Mouse (Mus musculus): ENCODE data around the gene Mei4. TPM values are rescaled to one million over a fixed set of nuclear protein-coding genes. Genes with fewer than 3 reads are reported as not detected.

Mei4 gene
- total and polyA plus RNA-seq, 2 experiments from 2014 or later: 0.99 to 1.6 TPM

GRCm38 (mm10) chr9:81921456-81921855 lies 58.0 kb downstream of the Mei4 start:
- no peak overlapping the region for H3K27ac ChIP-seq
- whole genome bisulfite sequencing: 89% methylated on average over 1 of the region's 1 CpGs
- H3K36me3 ChIP-seq (ENCODE audit: insufficient read depth, low read length): no peaks in the 10 kb centered on the region
- no peak overlapping the region for H3K4me2 ChIP-seq (ENCODE audit: low read depth, low read length)
- H3K4me1 ChIP-seq (ENCODE audit: insufficient read depth, low read length): no peaks in the 10 kb centered on the region
- H3K4me3 ChIP-seq (ENCODE audit: low read length): no peak overlapping the region
- no peaks in the 10 kb centered on the region for H3K27me3 ChIP-seq (ENCODE audit: insufficient read depth, low read length)
- ATAC-seq: no peak
- H3K9me3 ChIP-seq (ENCODE audit: low read length): no peaks in the 10 kb centered on the region
- TF ChIP-seq CTCF (IDR thresholded peaks at IDR 0.05; ENCODE audit: low read depth): no peak
- H3K9ac ChIP-seq (replicated peaks; ENCODE audit: low read length): no peak overlapping the region
- no peak for DNase-seq (ENCODE audit: low spot score)

- Histone ChIP-seq H3K9me3 (ENCODE audit: low read length) (no peaks in the 10 kb centered on the region), H3K4me1 (ENCODE audit: insufficient read depth, low read length) (no peaks in the 10 kb centered on the region), H3K4me3 (ENCODE audit: low read length) (no peak overlapping the region), H3K4me2 (ENCODE audit: low read depth, low read length) (no peak overlapping the region), H3K9ac (replicated peaks; ENCODE audit: low read length) (no peak overlapping the region), H3K27ac (no peak overlapping the region), H3K36me3 (ENCODE audit: insufficient read depth, low read length) (no peaks in the 10 kb centered on the region), H3K27me3 (ENCODE audit: insufficient read depth, low read length) (no peaks in the 10 kb centered on the region)
- TF ChIP-seq CTCF (IDR thresholded peaks at IDR 0.05; ENCODE audit: low read depth): no peak
- DNase-seq (ENCODE audit: low spot score): no peak
- ATAC-seq: no peak
Observed at GRCm38 (mm10) chr9:81924744-81925143, 61.3 kb downstream of the Mei4 start.

GRCm38 (mm10) chr9:81940533-81940932 lies 77.1 kb downstream of the Mei4 start:
- Histone ChIP-seq H3K27me3 (ENCODE audit: insufficient read depth, low read length) (no peaks in the 10 kb centered on the region), H3K9ac (replicated peaks; ENCODE audit: low read length) (no peak overlapping the region), H3K36me3 (ENCODE audit: insufficient read depth, low read length) (no peaks in the 10 kb centered on the region), H3K27ac (no peak overlapping the region), H3K4me2 (ENCODE audit: low read depth, low read length) (no peak overlapping the region), H3K9me3 (ENCODE audit: low read length) (no peaks in the 10 kb centered on the region), H3K4me3 (ENCODE audit: low read length) (no peak overlapping the region), H3K4me1 (ENCODE audit: insufficient read depth, low read length) (no peaks in the 10 kb centered on the region)
- no peak for ATAC-seq
- DNase-seq (ENCODE audit: low spot score): no peak
- TF ChIP-seq CTCF (IDR thresholded peaks at IDR 0.05; ENCODE audit: low read depth): no peak
- 90% methylated on average over 4 of the region's 4 CpGs for WGBS

- H3K27me3 ChIP-seq (ENCODE audit: insufficient read depth, low read length): no peaks in the 10 kb centered on the region
- 78% methylated on average over 6 of the region's 6 CpGs for whole genome bisulfite sequencing
- H3K36me3 ChIP-seq (ENCODE audit: insufficient read depth, low read length): no peaks in the 10 kb centered on the region
- no peak for TF ChIP-seq CTCF (IDR thresholded peaks at IDR 0.05; ENCODE audit: low read depth)
- H3K27ac ChIP-seq: no peak overlapping the region
- H3K4me2 ChIP-seq (ENCODE audit: low read depth, low read length): no peak overlapping the region
- ATAC-seq (no peak), DNase-seq (ENCODE audit: low spot score) (no peak)
- H3K4me3 ChIP-seq (ENCODE audit: low read length): no peak overlapping the region
- H3K4me1 ChIP-seq (ENCODE audit: insufficient read depth, low read length): no peaks in the 10 kb centered on the region
- H3K9me3 ChIP-seq (ENCODE audit: low read length): no peaks in the 10 kb centered on the region
- no peak overlapping the region for H3K9ac ChIP-seq (replicated peaks; ENCODE audit: low read length)
Observed at GRCm38 (mm10) chr9:81945624-81946023, 82.2 kb downstream of the Mei4 start.

DNA sequence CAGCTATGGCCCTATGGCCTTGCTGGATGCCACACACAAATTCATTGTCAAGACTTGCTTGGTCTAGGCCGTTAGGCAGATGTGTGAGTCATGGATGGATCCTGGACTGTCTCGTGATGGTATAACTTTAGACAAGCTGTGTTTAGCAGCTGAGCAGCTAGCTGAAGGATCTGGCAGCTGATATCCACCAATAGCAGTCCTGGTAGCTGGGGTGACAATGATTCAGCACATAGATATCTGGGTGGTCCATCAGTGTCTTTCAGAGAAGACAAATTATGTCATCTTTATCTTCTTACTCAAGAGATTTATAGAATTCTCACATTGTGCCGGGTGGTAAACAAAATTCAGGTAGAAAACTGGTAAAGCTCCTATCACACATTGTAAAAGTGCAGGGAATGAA lies 93.4 kb downstream of the Mei4 start:
- Histone ChIP-seq H3K27ac (no peak overlapping the region), H3K4me2 (ENCODE audit: low read depth, low read length) (no peak overlapping the region), H3K4me1 (ENCODE audit: insufficient read depth, low read length) (no peaks in the 10 kb centered on the region), H3K36me3 (ENCODE audit: insufficient read depth, low read length) (no peaks in the 10 kb centered on the region), H3K4me3 (ENCODE audit: low read length) (no peak overlapping the region), H3K9me3 (ENCODE audit: low read length) (no peaks in the 10 kb centered on the region), H3K9ac (replicated peaks; ENCODE audit: low read length) (no peak overlapping the region), H3K27me3 (ENCODE audit: insufficient read depth, low read length) (no peaks in the 10 kb centered on the region)
- no peak for TF ChIP-seq CTCF (IDR thresholded peaks at IDR 0.05; ENCODE audit: low read depth)
- DNase-seq (ENCODE audit: low spot score) (no peak), ATAC-seq (no peak)
- 87% methylated on average over 3 of the region's 3 CpGs for WGBS

GRCm38 (mm10) chr9:81957842-81958241 lies 94.4 kb downstream of the Mei4 start:
- Histone ChIP-seq H3K27ac (no peak overlapping the region), H3K9me3 (ENCODE audit: low read length) (no peaks in the 10 kb centered on the region), H3K4me1 (ENCODE audit: insufficient read depth, low read length) (no peaks in the 10 kb centered on the region), H3K4me3 (ENCODE audit: low read length) (no peak overlapping the region), H3K36me3 (ENCODE audit: insufficient read depth, low read length) (no peaks in the 10 kb centered on the region), H3K27me3 (ENCODE audit: insufficient read depth, low read length) (no peaks in the 10 kb centered on the region), H3K9ac (replicated peaks; ENCODE audit: low read length) (no peak overlapping the region), H3K4me2 (ENCODE audit: low read depth, low read length) (no peak overlapping the region)
- 67% methylated on average over 2 of the region's 2 CpGs for WGBS
- DNase-seq (ENCODE audit: low spot score) (peak; percentile 47), ATAC-seq (0 out of 2 replicates have a peak, but pooled peaks have one; percentile 51)
- TF ChIP-seq CTCF (IDR thresholded peaks at IDR 0.05; ENCODE audit: low read depth): no peak

DNA sequence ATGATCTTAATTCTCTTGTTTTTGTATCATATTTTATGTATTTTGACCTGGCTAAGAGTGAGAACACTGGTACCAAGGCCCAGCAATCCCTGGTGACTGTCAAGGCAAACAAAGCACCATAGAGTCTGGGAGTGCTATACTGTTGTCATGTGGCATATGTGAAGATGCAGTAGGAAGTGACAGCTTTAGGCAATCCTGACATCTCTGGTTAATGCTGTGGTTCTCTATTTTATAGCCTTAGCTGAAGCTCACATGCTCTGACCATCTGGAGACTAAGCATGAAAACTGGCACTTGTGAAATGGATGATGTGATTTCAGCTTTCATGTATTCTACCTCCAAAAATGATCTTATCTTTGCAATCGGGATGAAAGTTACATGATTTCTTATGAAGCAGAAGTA lies 103.3 kb downstream of the Mei4 start:
- no peak for ATAC-seq
- Histone ChIP-seq H3K4me2 (ENCODE audit: low read depth, low read length) (no peak overlapping the region), H3K27ac (no peak overlapping the region), H3K9me3 (ENCODE audit: low read length) (no peaks in the 10 kb centered on the region), H3K9ac (replicated peaks; ENCODE audit: low read length) (no peak overlapping the region), H3K4me1 (ENCODE audit: insufficient read depth, low read length) (no peaks in the 10 kb centered on the region), H3K27me3 (ENCODE audit: insufficient read depth, low read length) (no peaks in the 10 kb centered on the region), H3K4me3 (ENCODE audit: low read length) (no peak overlapping the region), H3K36me3 (ENCODE audit: insufficient read depth, low read length) (no peaks in the 10 kb centered on the region)
- DNase-seq (ENCODE audit: low spot score): no peak
- TF ChIP-seq CTCF (IDR thresholded peaks at IDR 0.05; ENCODE audit: low read depth): no peak
- 80% methylated on average over 1 of the region's 1 CpGs for WGBS
